Mouse (Mus musculus): ENCODE results near the gene Gm20517. TPM values are rescaled to one million over a fixed set of nuclear protein-coding genes. Genes with fewer than 3 reads are reported as not detected.

Gm20517 gene
- polyA plus RNA-seq, 1 experiment from 2014 or later = 1.2 TPM

DNA sequence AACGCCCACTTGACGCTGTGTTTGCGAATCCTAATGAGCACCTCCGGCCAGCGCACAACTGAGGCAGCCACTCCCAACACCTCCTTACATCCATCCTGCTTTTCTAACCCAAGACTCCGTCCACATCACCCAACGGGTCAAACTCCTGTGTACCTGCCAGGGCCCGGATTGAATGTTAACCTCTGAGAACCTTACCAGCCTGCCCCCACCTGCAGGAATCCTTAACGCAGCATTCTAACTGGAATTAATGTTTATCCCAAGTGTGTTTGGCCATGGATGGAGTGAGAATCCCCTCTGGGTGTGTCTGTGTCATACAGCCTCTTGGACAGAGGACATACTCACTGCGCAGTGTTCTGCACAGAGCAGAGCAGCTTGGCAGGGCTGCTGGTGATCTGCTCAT, 86.8 kb downstream of the Gm20517 start:
- Histone ChIP-seq H3K4me3 (ENCODE audit: low read depth, low read length) (no peak overlapping the region), H3K27me3 (replicated peaks; ENCODE audit: control insufficient read depth, insufficient read depth, low read length) (no peaks in the 10 kb centered on the region), H3K9me3 (ENCODE audit: control insufficient read depth) (no peaks in the 10 kb centered on the region), H3K4me1 (replicated peaks; ENCODE audit: control insufficient read depth, insufficient read depth, low read length) (no peaks in the 10 kb centered on the region), H3K4me2 (replicated peaks; ENCODE audit: low read depth) (no peak overlapping the region), H3K27ac (ENCODE audit: low read depth, low read length) (no peak overlapping the region), H3K36me3 (ENCODE audit: control insufficient read depth, insufficient read depth) (peaks cover 33% of the 10 kb centered on the region), H3K9ac (ENCODE audit: low read depth, low read length) (no peak overlapping the region)
- TF ChIP-seq CTCF (IDR thresholded peaks at IDR 0.05; ENCODE audit: low read depth) = no peak
- no peak for ATAC-seq
- WGBS = 88% methylated on average over 10 of the region's 10 CpGs

GRCm38 (mm10) chr17:47699055-47699454, 87.7 kb downstream of the Gm20517 start:
- no peak overlapping the region for H3K4me3 ChIP-seq (ENCODE audit: low read depth, low read length)
- no peak for ATAC-seq
- no peaks in the 10 kb centered on the region for H3K27me3 ChIP-seq (replicated peaks; ENCODE audit: control insufficient read depth, insufficient read depth, low read length)
- TF ChIP-seq CTCF (IDR thresholded peaks at IDR 0.05; ENCODE audit: low read depth) = no peak
- WGBS = 65% methylated on average over 2 of the region's 2 CpGs
- peaks cover 41% of the 10 kb centered on the region for H3K36me3 ChIP-seq (ENCODE audit: control insufficient read depth, insufficient read depth)
- H3K9ac ChIP-seq (ENCODE audit: low read depth, low read length) = no peak overlapping the region
- no peaks in the 10 kb centered on the region for H3K9me3 ChIP-seq (ENCODE audit: control insufficient read depth)
- no peak overlapping the region for H3K27ac ChIP-seq (ENCODE audit: low read depth, low read length)
- no peaks in the 10 kb centered on the region for H3K4me1 ChIP-seq (replicated peaks; ENCODE audit: control insufficient read depth, insufficient read depth, low read length)
- H3K4me2 ChIP-seq (replicated peaks; ENCODE audit: low read depth) = no peak overlapping the region

GRCm38 (mm10) chr17:47701793-47702192, 90.4 kb downstream of the Gm20517 start:
- H3K4me2 ChIP-seq (replicated peaks; ENCODE audit: low read depth) = no peak overlapping the region
- H3K9me3 ChIP-seq (ENCODE audit: control insufficient read depth) = no peaks in the 10 kb centered on the region
- no peak overlapping the region for H3K27ac ChIP-seq (ENCODE audit: low read depth, low read length)
- WGBS = 83% methylated on average over 9 of the region's 9 CpGs
- no peak for ATAC-seq
- H3K27me3 ChIP-seq (replicated peaks; ENCODE audit: control insufficient read depth, insufficient read depth, low read length) = no peaks in the 10 kb centered on the region
- no peaks in the 10 kb centered on the region for H3K4me1 ChIP-seq (replicated peaks; ENCODE audit: control insufficient read depth, insufficient read depth, low read length)
- TF ChIP-seq CTCF (IDR thresholded peaks at IDR 0.05; ENCODE audit: low read depth) = no peak
- H3K9ac ChIP-seq (ENCODE audit: low read depth, low read length) = no peak overlapping the region
- no peak overlapping the region for H3K4me3 ChIP-seq (ENCODE audit: low read depth, low read length)
- H3K36me3 ChIP-seq (ENCODE audit: control insufficient read depth, insufficient read depth) = peaks cover 41% of the 10 kb centered on the region

DNA sequence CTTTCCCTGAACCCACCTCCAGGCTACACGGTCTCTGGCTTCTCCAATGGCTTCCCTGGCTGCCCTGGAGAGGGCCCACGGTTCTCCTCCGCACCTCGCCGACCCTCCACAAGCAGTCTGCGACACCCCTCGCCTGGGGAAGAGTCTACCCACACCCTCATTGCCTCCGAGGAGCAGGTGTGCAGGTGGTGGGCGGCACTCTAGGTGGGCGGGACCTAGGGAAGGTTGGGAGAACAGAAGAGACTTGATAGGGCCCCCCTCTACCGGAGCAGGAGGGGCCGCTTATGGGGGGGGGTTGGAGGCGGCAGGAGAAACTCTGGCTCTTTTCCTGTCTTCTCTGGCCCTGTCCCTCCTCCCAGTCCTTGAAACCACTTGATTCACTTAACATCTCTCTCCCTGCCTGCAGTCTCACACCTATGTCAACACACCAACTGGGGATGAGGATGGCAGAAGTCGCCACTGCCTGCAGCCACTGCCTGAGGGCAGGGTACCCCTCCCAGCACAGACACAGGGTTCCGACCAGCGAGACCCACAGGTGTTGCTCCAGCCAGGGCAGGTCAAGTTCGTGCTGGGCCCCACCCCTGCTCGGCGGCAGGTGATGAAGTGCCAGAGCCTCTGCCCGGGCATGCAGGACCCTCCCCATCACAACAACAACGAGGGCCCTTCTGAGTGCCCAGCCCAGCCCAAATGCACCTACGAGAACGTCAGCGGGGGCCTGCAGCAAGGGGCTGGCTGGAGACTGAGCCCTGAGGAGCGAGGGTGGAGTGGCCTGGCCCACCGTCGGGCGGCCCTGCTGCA, 91.4 kb downstream of the Gm20517 start:
- Histone ChIP-seq H3K27me3 (replicated peaks; ENCODE audit: control insufficient read depth, insufficient read depth, low read length) (no peaks in the 10 kb centered on the region), H3K4me1 (replicated peaks; ENCODE audit: control insufficient read depth, insufficient read depth, low read length) (no peaks in the 10 kb centered on the region), H3K27ac (ENCODE audit: low read depth, low read length) (no peak overlapping the region), H3K4me3 (ENCODE audit: low read depth, low read length) (no peak overlapping the region), H3K4me2 (replicated peaks; ENCODE audit: low read depth) (no peak overlapping the region), H3K9ac (ENCODE audit: low read depth, low read length) (no peak overlapping the region), H3K9me3 (ENCODE audit: control insufficient read depth) (no peaks in the 10 kb centered on the region), H3K36me3 (ENCODE audit: control insufficient read depth, insufficient read depth) (peaks cover 41% of the 10 kb centered on the region)
- no peak for TF ChIP-seq CTCF (IDR thresholded peaks at IDR 0.05; ENCODE audit: low read depth)
- 56% methylated on average over 28 of the region's 28 CpGs for WGBS
- no peak for ATAC-seq

GRCm38 (mm10) chr17:47703556-47703955, 92.2 kb downstream of the Gm20517 start:
- TF ChIP-seq CTCF (IDR thresholded peaks at IDR 0.05; ENCODE audit: low read depth) = 0 out of 2 replicates have a peak, but pooled peaks have one; percentile 8
- H3K27ac ChIP-seq (ENCODE audit: low read depth, low read length) = no peak overlapping the region
- H3K9me3 ChIP-seq (ENCODE audit: control insufficient read depth) = no peaks in the 10 kb centered on the region
- WGBS = 63% methylated on average over 20 of the region's 20 CpGs
- no peaks in the 10 kb centered on the region for H3K27me3 ChIP-seq (replicated peaks; ENCODE audit: control insufficient read depth, insufficient read depth, low read length)
- ATAC-seq = no peak
- no peak overlapping the region for H3K9ac ChIP-seq (ENCODE audit: low read depth, low read length)
- H3K4me1 ChIP-seq (replicated peaks; ENCODE audit: control insufficient read depth, insufficient read depth, low read length) = no peaks in the 10 kb centered on the region
- peaks cover 41% of the 10 kb centered on the region for H3K36me3 ChIP-seq (ENCODE audit: control insufficient read depth, insufficient read depth)
- H3K4me2 ChIP-seq (replicated peaks; ENCODE audit: low read depth) = no peak overlapping the region
- no peak overlapping the region for H3K4me3 ChIP-seq (ENCODE audit: low read depth, low read length)

- H3K27me3 ChIP-seq (replicated peaks; ENCODE audit: control insufficient read depth, insufficient read depth, low read length) = no peaks in the 10 kb centered on the region
- peak; percentile 32 for TF ChIP-seq CTCF (IDR thresholded peaks at IDR 0.05; ENCODE audit: low read depth)
- H3K27ac ChIP-seq (ENCODE audit: low read depth, low read length) = no peak overlapping the region
- no peaks in the 10 kb centered on the region for H3K4me1 ChIP-seq (replicated peaks; ENCODE audit: control insufficient read depth, insufficient read depth, low read length)
- peaks cover 38% of the 10 kb centered on the region for H3K36me3 ChIP-seq (ENCODE audit: control insufficient read depth, insufficient read depth)
- 78% methylated on average over 4 of the region's 4 CpGs for WGBS
- no peak overlapping the region for H3K4me2 ChIP-seq (replicated peaks; ENCODE audit: low read depth)
- ATAC-seq = no peak
- no peak overlapping the region for H3K9ac ChIP-seq (ENCODE audit: low read depth, low read length)
- no peak overlapping the region for H3K4me3 ChIP-seq (ENCODE audit: low read depth, low read length)
- H3K9me3 ChIP-seq (ENCODE audit: control insufficient read depth) = no peaks in the 10 kb centered on the region
These were observed 93.3 kb downstream of the Gm20517 start for GRCm38 (mm10) chr17:47704692-47705091.
